Mouse (Mus musculus) stomach, postnatal 0 days (tissue): ENCODE results near the gene 4933407L21Rik.

Experiments used
- CTCF ChIP-seq: IDR thresholded peaks from 2 replicates; pipeline ENCODE4 v1.5.1; 2016; ENCODE audit warnings: antibody characterized with exemption, low read depth, mild to moderate bottlenecking, moderate library complexity
- EP300 ChIP-seq: optimal IDR thresholded peaks from 2 replicates; pipeline ENCODE3; 2016; ENCODE audit warnings: antibody characterized with exemption

DNA sequence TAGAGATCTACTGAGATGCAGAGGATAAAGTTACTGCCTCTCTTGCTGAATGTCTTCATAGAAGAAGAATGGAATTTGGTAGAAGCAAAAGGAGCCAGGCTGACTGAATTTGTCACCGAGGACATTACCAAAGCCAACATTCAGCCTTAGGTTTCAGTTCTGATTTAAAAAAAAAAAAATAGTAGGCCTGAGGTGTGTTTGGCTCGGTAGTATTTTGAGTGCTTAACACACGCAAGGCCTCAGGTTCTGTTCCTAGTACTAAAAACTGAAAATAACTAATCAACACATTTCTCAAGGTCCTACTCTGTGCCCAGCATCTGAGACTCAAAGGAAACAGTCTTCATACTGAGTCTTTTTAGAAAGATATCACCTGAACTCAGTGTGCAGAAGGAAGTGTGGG is 42.8 kb downstream of the 4933407L21Rik start:
- TF ChIP-seq EP300 (no peak), CTCF (no peak)
